Mouse (Mus musculus) liver, postnatal 0 days (tissue): ENCODE data around the gene Etnppl. TPM values are rescaled to one million over a fixed set of nuclear protein-coding genes. Genes with fewer than 3 reads are reported as not detected.

ENCODE experiments used
- ATAC-seq: fragments of 200-750 bp; cut with Nextera tagmentation; 2 replicates; pipeline ENCODE4 v1.8.0; 2017; ENCODE audit warnings: mild to moderate bottlenecking, moderate library complexity
- DNase-seq: peaks from one replicate; pipeline ENCODE4 v3.0.0-alpha.2; 2016
- H3K27ac ChIP-seq: fragments of 300-500 bp; sonication (generic); 2 replicates; pipeline ENCODE4 v1.5.1; 2014; ENCODE audit warnings: antibody characterized with exemption, moderate library complexity, mild to moderate bottlenecking, low read depth
- H3K27me3 ChIP-seq: fragments of 300-500 bp; sonication (generic); 2 replicates; pipeline ENCODE4 v1.6.1; 2014; ENCODE audit warnings: low read length, control low read depth, mixed read lengths; ENCODE audit not compliant: insufficient read depth
- H3K36me3 ChIP-seq: fragments of 300-500 bp; sonication (generic); replicated peaks from 2 replicates; pipeline ENCODE4 v1.6.1; 2014; ENCODE audit warnings: mild to moderate bottlenecking, control low read depth, low read length, moderate library complexity, mixed read lengths; ENCODE audit not compliant: insufficient read depth
- H3K4me1 ChIP-seq: fragments of 300-500 bp; sonication (generic); 2 replicates; pipeline ENCODE4 v1.6.1; 2014; ENCODE audit warnings: antibody characterized with exemption, mild to moderate bottlenecking, control low read depth; ENCODE audit not compliant: insufficient read depth
- H3K4me2 ChIP-seq: fragments of 300-500 bp; sonication (generic); 2 replicates; pipeline ENCODE4 v1.6.1; 2014; ENCODE audit warnings: low read depth, mild to moderate bottlenecking, low read length, moderate library complexity, mixed read lengths
- H3K4me3 ChIP-seq: fragments of 300-500 bp; sonication (generic); 2 replicates; pipeline ENCODE4 v1.5.1; 2014; ENCODE audit warnings: low read depth, low read length
- H3K9ac ChIP-seq: fragments of 300-500 bp; sonication (generic); replicated peaks from 2 replicates; pipeline ENCODE4 v1.6.1; 2014; ENCODE audit warnings: mild to moderate bottlenecking, moderate library complexity
- H3K9me3 ChIP-seq: fragments of 300-500 bp; sonication (generic); 2 replicates; pipeline ENCODE4 v1.6.1; 2016; ENCODE audit warnings: mild to moderate bottlenecking, control low read depth, low read length, mixed read lengths
- CTCF ChIP-seq: sonication (generic); IDR thresholded peaks from 2 replicates; pipeline ENCODE4 v1.5.1; 2016; ENCODE audit warnings: antibody characterized with exemption, low read depth
- EP300 ChIP-seq: IDR thresholded peaks from 2 replicates; pipeline ENCODE4 v1.6.1; 2016; ENCODE audit warnings: antibody characterized with exemption, low read depth, mild to moderate bottlenecking
- WGBS: fragments of 180-500 bp; shearing (Covaris S2); extraction: QIAGEN DNeasy Blood & Tissue Kit; methylation state at CpG from one replicate; pipeline ENCODE4 v1.1.7; 2014; ENCODE audit not compliant: insufficient replicate concordance; 5-methylcytosine and 5-hydroxymethylcytosine counted together
- polyA plus RNA-seq: library from polyadenylated mRNA; unstranded; fragments of >200 nt; fragmentation: Nextera tagmentation; extraction: Ambion mirVana; gene quantifications from 2 replicates; pipeline ENCODE4 v1.2.1, GENCODE M21; 2015

Etnppl gene
- polyA plus RNA-seq, 1 experiment from 2014 or later, result 42.6 TPM

DNA sequence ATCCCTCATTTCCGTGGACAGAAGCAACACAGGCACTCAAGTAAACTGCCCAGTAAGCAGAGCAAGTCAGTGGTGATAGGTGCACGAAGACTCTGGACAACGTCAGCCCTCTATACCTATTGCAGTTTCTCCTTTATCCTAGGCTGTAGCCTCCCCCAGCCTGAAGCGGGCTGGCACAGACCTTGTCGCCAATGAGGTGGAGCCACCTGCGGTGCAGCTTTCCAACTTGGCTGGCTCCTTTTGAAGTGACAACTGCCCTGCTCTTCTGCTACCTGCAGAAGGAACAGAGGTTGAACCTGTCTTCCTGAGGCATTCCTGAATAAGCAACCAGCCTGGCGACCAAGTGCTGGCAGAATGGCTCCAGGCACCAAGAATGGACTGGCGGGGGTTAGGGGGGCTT lies 66.6 kb downstream of the Etnppl start:
- DNase-seq, result no peak
- Histone ChIP-seq H3K27me3 (no peaks in the 10 kb centered on the region), H3K4me1 (no peaks in the 10 kb centered on the region), H3K9ac (no peak overlapping the region), H3K4me3 (no peak overlapping the region), H3K36me3 (no peaks in the 10 kb centered on the region), H3K4me2 (no peak overlapping the region), H3K27ac (no peak overlapping the region), H3K9me3 (no peaks in the 10 kb centered on the region)
- 77% methylated on average over 8 of the region's 8 CpGs for WGBS
- ATAC-seq, result no peak
- TF ChIP-seq CTCF (no peak), EP300 (no peak)

DNA sequence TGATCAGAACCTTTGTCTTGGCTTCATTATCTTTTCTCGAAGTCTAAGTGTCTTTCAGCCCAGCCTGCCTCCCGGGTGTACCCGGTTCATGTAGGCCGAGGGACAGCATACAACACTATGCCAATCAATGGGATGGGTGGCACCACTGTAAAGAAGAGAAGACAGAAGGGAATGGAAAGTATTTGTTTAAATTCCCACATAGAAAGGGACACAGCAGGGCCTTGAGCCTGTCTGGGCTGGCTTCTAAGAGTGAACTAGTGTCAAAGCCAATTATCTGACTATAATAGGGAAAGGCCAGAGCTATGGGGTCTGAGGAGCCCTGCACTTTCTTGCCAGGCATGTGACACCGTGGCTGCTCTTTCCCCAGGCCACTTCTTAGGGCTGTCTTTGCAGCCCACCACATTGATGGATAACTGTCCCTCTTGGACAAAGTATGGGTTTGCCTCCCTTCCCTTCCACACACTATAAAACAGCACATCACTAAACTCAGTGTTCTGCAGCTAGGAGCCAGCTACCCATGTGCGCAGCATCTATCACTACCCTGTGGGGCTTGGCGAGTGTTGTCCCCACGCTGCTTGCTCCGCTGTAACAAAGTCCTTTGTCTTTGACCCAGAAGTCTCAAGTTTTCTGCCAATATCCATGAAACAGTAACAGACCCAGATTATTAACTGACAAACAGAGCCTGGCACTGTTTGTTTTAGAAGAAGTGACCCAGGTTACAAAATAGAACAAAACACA lies 67.2 kb downstream of the Etnppl start:
- peak; percentile 71 for ATAC-seq
- Histone ChIP-seq H3K9ac (no peak overlapping the region), H3K4me1 (no peaks in the 10 kb centered on the region), H3K27ac (peak overlapping the region; percentile 13; the same call in 1 of the 2 replicates), H3K4me2 (no peak overlapping the region), H3K36me3 (no peaks in the 10 kb centered on the region), H3K4me3 (no peak overlapping the region), H3K27me3 (no peaks in the 10 kb centered on the region), H3K9me3 (no peaks in the 10 kb centered on the region)
- DNase-seq, result no peak
- WGBS, result 76% methylated on average over 9 of the region's 9 CpGs
- TF ChIP-seq EP300, result no peak
- no peak for TF ChIP-seq CTCF

DNA sequence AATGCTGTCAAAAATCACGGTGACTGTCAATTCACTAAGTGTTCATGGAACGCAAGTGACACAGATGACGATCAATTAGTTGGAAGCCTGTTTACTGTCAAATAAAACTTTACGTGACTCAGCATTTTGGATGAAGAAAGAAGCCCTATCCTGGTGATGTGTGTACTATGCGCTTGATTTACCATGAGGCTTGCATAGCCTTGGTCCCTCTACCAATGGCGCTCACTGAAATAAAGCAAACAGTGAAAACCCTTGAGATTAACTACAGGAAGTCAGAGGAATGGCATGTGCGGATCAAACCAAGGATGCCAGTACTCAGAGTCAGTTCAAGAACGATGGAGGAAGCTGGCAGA lies 67.7 kb downstream of the Etnppl start:
- Histone ChIP-seq H3K27ac (peak overlapping the region; percentile 31), H3K9ac (no peak overlapping the region), H3K27me3 (no peaks in the 10 kb centered on the region), H3K9me3 (no peaks in the 10 kb centered on the region), H3K36me3 (no peaks in the 10 kb centered on the region), H3K4me1 (peaks cover 2% of the 10 kb centered on the region), H3K4me3 (no peak overlapping the region), H3K4me2 (no peak overlapping the region)
- DNase-seq (no peak), ATAC-seq (peak; percentile 65)
- 66% methylated on average over 8 of the region's 8 CpGs for WGBS
- peak; percentile 57; the same call in 1 of the 2 replicates for TF ChIP-seq EP300
- no peak for TF ChIP-seq CTCF

DNA sequence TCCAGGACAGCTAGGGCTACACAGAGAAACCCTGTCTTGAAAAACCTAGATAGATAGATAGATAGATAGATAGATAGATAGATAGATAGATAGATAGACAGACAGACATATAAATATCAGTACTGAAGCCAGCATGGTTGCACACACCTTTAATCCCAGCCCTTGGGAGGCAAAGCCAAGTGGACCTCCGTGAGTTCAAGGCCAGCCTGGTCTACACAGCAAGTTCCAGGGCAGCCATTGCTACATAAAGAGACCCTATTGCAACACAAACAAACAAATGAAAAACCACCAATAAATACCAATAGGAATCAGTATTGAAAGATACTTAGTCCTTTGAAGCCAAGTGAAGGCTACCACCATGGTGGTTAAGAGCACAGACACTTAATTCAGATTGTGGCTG lies 69.8 kb downstream of the Etnppl start:
- DNase-seq (no peak), ATAC-seq (no peak)
- H3K27me3 ChIP-seq, result no peaks in the 10 kb centered on the region
- TF ChIP-seq EP300, result no peak
- no peak for TF ChIP-seq CTCF
- peaks cover 17% of the 10 kb centered on the region for H3K4me1 ChIP-seq
- 78% methylated on average over 1 of the region's 1 CpGs for WGBS
- H3K9ac ChIP-seq, result no peak overlapping the region
- no peak overlapping the region for H3K4me3 ChIP-seq
- H3K9me3 ChIP-seq, result no peaks in the 10 kb centered on the region
- no peak overlapping the region for H3K4me2 ChIP-seq
- H3K27ac ChIP-seq, result no peak overlapping the region
- H3K36me3 ChIP-seq, result no peaks in the 10 kb centered on the region

Other genes starting within 250 kb of the Etnppl start
- 171 and 178 TPM in 2 replicates for gene Ostc, start 92.0 kb downstream of the Etnppl start, polyA plus RNA-seq
- gene Rpl34, start 113.0 kb downstream of the Etnppl start, polyA plus RNA-seq, result 539 and 549 TPM in 2 replicates